Mouse (Mus musculus) stomach, embryonic 16.5 days (tissue): ENCODE results near the gene Osbpl3. TPM values are rescaled to one million over a fixed set of nuclear protein-coding genes. Genes with fewer than 3 reads are reported as not detected.
"Not testable (repeated sequence)": the region's sequence is repeated elsewhere in the genome, so short reads cannot be mapped to it uniquely, and the experiment has no call there.

ENCODE experiments used
- ATAC-seq: fragments of 200-750 bp; cut with Nextera tagmentation; 2 replicates; pipeline ENCODE4 v1.8.0; 2017; ENCODE audit warnings: moderate number of reproducible peaks, moderate TSS enrichment; ENCODE audit not compliant: insufficient read depth, low FRiP score
- H3K27ac ChIP-seq: fragments of 300-500 bp; sonication (generic); 2 replicates; pipeline ENCODE4 v1.5.1; 2014; ENCODE audit warnings: low read length
- H3K27me3 ChIP-seq: fragments of 300-500 bp; sonication (generic); 2 replicates; pipeline ENCODE4 v1.6.1; 2014; ENCODE audit warnings: low read length, control low read depth, mixed read lengths; ENCODE audit not compliant: control insufficient read depth, insufficient read depth
- H3K36me3 ChIP-seq: fragments of 300-500 bp; sonication (generic); 2 replicates; pipeline ENCODE4 v1.6.1; 2014; ENCODE audit warnings: low read length; ENCODE audit not compliant: control insufficient read depth, insufficient read depth
- H3K4me1 ChIP-seq: fragments of 300-500 bp; sonication (generic); 2 replicates; pipeline ENCODE4 v1.6.1; 2014; ENCODE audit warnings: low read length, control low read depth, mixed read lengths; ENCODE audit not compliant: control insufficient read depth, insufficient read depth
- H3K4me2 ChIP-seq: fragments of 300-500 bp; sonication (generic); 2 replicates; pipeline ENCODE4 v1.6.1; 2014; ENCODE audit warnings: low read depth, low read length, mixed read lengths
- H3K4me3 ChIP-seq: fragments of 300-500 bp; sonication (generic); replicated peaks from 2 replicates; pipeline ENCODE4 v1.5.1; 2014; ENCODE audit warnings: mild to moderate bottlenecking, low read length
- H3K9ac ChIP-seq: fragments of 300-500 bp; sonication (generic); 2 replicates; pipeline ENCODE4 v1.6.1; 2014; ENCODE audit warnings: low read length
- H3K9me3 ChIP-seq: fragments of 300-500 bp; sonication (generic); replicated peaks from 2 replicates; pipeline ENCODE4 v1.6.1; 2016; ENCODE audit warnings: low read length, control low read depth; ENCODE audit not compliant: control insufficient read depth
- WGBS: fragments of 180-500 bp; shearing (Covaris S2); extraction: QIAGEN DNeasy Blood & Tissue Kit; methylation state at CpG from one replicate; pipeline ENCODE4 v1.1.7; 2014; 5-methylcytosine and 5-hydroxymethylcytosine counted together
- polyA plus RNA-seq: library from polyadenylated mRNA; unstranded; fragments of >200 nt; fragmentation: Nextera tagmentation; extraction: Ambion mirVana; gene quantifications from 2 replicates; pipeline ENCODE4 v1.2.1, GENCODE M21; 2015

Osbpl3 gene
- polyA plus RNA-seq, 1 experiment from 2014 or later: 15.5 TPM

- H3K27me3 ChIP-seq, H3K27ac ChIP-seq, ATAC-seq, H3K4me1 ChIP-seq, H3K9me3 ChIP-seq, H3K36me3 ChIP-seq, H3K4me2 ChIP-seq, H3K9ac ChIP-seq, H3K4me3 ChIP-seq: not testable (repeated sequence)
- 79% methylated on average over 4 of the region's 4 CpGs for WGBS
These were observed 17.1 kb downstream of the Osbpl3 start for GRCm38 (mm10) chr6:50438900-50439299.

GRCm38 (mm10) chr6:50437815-50438214, 18.2 kb downstream of the Osbpl3 start:
- no peaks in the 10 kb centered on the region for H3K4me1 ChIP-seq
- no peaks in the 10 kb centered on the region for H3K9me3 ChIP-seq
- ATAC-seq: no peak
- no peak overlapping the region for H3K9ac ChIP-seq
- no peaks in the 10 kb centered on the region for H3K36me3 ChIP-seq
- H3K4me2 ChIP-seq: no peak overlapping the region
- no peaks in the 10 kb centered on the region for H3K27me3 ChIP-seq
- WGBS: 93% methylated on average over 2 of the region's 2 CpGs
- H3K4me3 ChIP-seq: no peak overlapping the region
- no peak overlapping the region for H3K27ac ChIP-seq

- no peak overlapping the region for H3K27ac ChIP-seq
These were observed 19.3 kb downstream of the Osbpl3 start for GRCm38 (mm10) chr6:50436661-50437060.

GRCm38 (mm10) chr6:50432491-50432890, 23.5 kb downstream of the Osbpl3 start:
- H3K4me2 ChIP-seq: no peak overlapping the region
- H3K9ac ChIP-seq: no peak overlapping the region
- WGBS: 83% methylated on average over 5 of the region's 5 CpGs
- no peaks in the 10 kb centered on the region for H3K36me3 ChIP-seq
- no peaks in the 10 kb centered on the region for H3K4me1 ChIP-seq
- H3K27me3 ChIP-seq: no peaks in the 10 kb centered on the region
- no peaks in the 10 kb centered on the region for H3K9me3 ChIP-seq
- no peak overlapping the region for H3K4me3 ChIP-seq
- ATAC-seq: no peak
- no peak overlapping the region for H3K27ac ChIP-seq

More at GRCm38 (mm10) chr6:50436661-50437060, 19.3 kb downstream of the Osbpl3 start:
- Histone ChIP-seq H3K4me2 (no peak overlapping the region), H3K9ac (no peak overlapping the region), H3K4me3 (no peak overlapping the region), H3K4me1 (no peaks in the 10 kb centered on the region), H3K27me3 (no peaks in the 10 kb centered on the region), H3K36me3 (no peaks in the 10 kb centered on the region), H3K9me3 (no peaks in the 10 kb centered on the region)
- 62% methylated on average over 2 of the region's 2 CpGs for WGBS
- ATAC-seq: no peak

- Histone ChIP-seq H3K4me2 (no peak overlapping the region), H3K27ac (no peak overlapping the region), H3K4me3 (no peak overlapping the region), H3K4me1 (no peaks in the 10 kb centered on the region), H3K9ac (no peak overlapping the region), H3K9me3 (0 out of 2 replicates have a peak, but pooled peaks cover 3% of the 10 kb centered on the region), H3K27me3 (no peaks in the 10 kb centered on the region), H3K36me3 (no peaks in the 10 kb centered on the region)
- 85% methylated on average over 7 of the region's 7 CpGs for WGBS
- no peak for ATAC-seq
These were observed 26.7 kb downstream of the Osbpl3 start for GRCm38 (mm10) chr6:50429299-50429698.

- Histone ChIP-seq H3K9ac (no peak overlapping the region), H3K4me2 (no peak overlapping the region), H3K27me3 (no peaks in the 10 kb centered on the region), H3K9me3 (peaks cover 3% of the 10 kb centered on the region; the same call in 1 of the 2 replicates), H3K4me3 (no peak overlapping the region), H3K4me1 (no peaks in the 10 kb centered on the region), H3K36me3 (no peaks in the 10 kb centered on the region), H3K27ac (no peak overlapping the region)
- 82% methylated on average over 11 of the region's 11 CpGs for WGBS
- ATAC-seq: no peak
These were observed 28.8 kb downstream of the Osbpl3 start for GRCm38 (mm10) chr6:50427051-50427732.

- Histone ChIP-seq H3K9me3 (peaks cover 3% of the 10 kb centered on the region; the same call in 1 of the 2 replicates), H3K27ac (no peak overlapping the region), H3K4me3 (no peak overlapping the region), H3K4me2 (no peak overlapping the region), H3K27me3 (no peaks in the 10 kb centered on the region), H3K9ac (no peak overlapping the region), H3K36me3 (no peaks in the 10 kb centered on the region), H3K4me1 (no peaks in the 10 kb centered on the region)
- no peak for ATAC-seq
- whole genome bisulfite sequencing: 89% methylated on average over 4 of the region's 4 CpGs
These were observed 29.4 kb downstream of the Osbpl3 start for GRCm38 (mm10) chr6:50426571-50426970.

GRCm38 (mm10) chr6:50424271-50424670, 31.7 kb downstream of the Osbpl3 start:
- H3K9me3 ChIP-seq: peaks cover 3% of the 10 kb centered on the region; the same call in 1 of the 2 replicates
- H3K27ac ChIP-seq: no peak overlapping the region
- no peaks in the 10 kb centered on the region for H3K27me3 ChIP-seq
- H3K4me1 ChIP-seq: no peaks in the 10 kb centered on the region
- no peak overlapping the region for H3K4me3 ChIP-seq
- WGBS: 80% methylated on average over 4 of the region's 4 CpGs
- H3K9ac ChIP-seq: no peak overlapping the region
- no peak for ATAC-seq
- no peak overlapping the region for H3K4me2 ChIP-seq
- H3K36me3 ChIP-seq: no peaks in the 10 kb centered on the region

GRCm38 (mm10) chr6:50420413-50420812, 35.6 kb downstream of the Osbpl3 start:
- Histone ChIP-seq H3K27me3 (no peaks in the 10 kb centered on the region), H3K4me3 (no peak overlapping the region), H3K27ac (0 out of 2 replicates have a peak overlapping the region, but pooled peaks have one; percentile 22), H3K9ac (no peak overlapping the region), H3K9me3 (no peaks in the 10 kb centered on the region; the same call in 1 of the 2 replicates), H3K4me2 (no peak overlapping the region), H3K4me1 (no peaks in the 10 kb centered on the region), H3K36me3 (no peaks in the 10 kb centered on the region)
- whole genome bisulfite sequencing: 82% methylated on average over 2 of the region's 2 CpGs
- ATAC-seq: no peak
